Comparison of ENCODE assay signal across 1 mouse cellular context in genomic region chr14:31206472-31206981, GRCm38 (mm10).
TF ChIP-seq lines count a peak whose summit lies in the region.

No protein-coding gene starts in this region.

TF ChIP-seq in CH12.LX, 34 proteins besides CTCF, POLR2A, EP300 and RAD21:
- TF ChIP-seq MAFK (IDR thresholded peaks at IDR 0.05; ENCODE audit: insufficient replicate concordance, low read length) (no peak), GABPA (IDR thresholded peaks at IDR 0.05; ENCODE audit: insufficient replicate concordance, low read depth, low read length) (no peak), MXI1 (IDR thresholded peaks at IDR 0.05; ENCODE audit: low read depth, low read length) (peak; percentile 44; the same call in 1 of the 2 replicates), ZMIZ1 (IDR thresholded peaks at IDR 0.05; ENCODE audit: low read depth, low read length) (peak; percentile 64; the same call in 1 of the 2 replicates), NELFE (IDR thresholded peaks at IDR 0.05; ENCODE audit: low read depth, low read length) (peak; percentile 81), CHD2 (IDR thresholded peaks at IDR 0.05; ENCODE audit: low read length) (no peak), RCOR1 (conservative IDR thresholded peaks at IDR 0.05; ENCODE audit: low read depth, low read length) (no peak), POLR2AphosphoS2 (IDR thresholded peaks at IDR 0.05; ENCODE audit: low read depth, low read length) (no peak; the same call in 1 of the 2 replicates), NRF1 (IDR thresholded peaks at IDR 0.05; ENCODE audit: low read depth, low read length) (peak; percentile 92), USF2 (conservative IDR thresholded peaks at IDR 0.05; ENCODE audit: low read depth, low read length) (no peak), TCF12 (IDR thresholded peaks at IDR 0.05; ENCODE audit: low read depth, low read length) (peak; percentile 82), MEF2A (IDR thresholded peaks at IDR 0.05; ENCODE audit: borderline replicate concordance, low read depth, low read length) (no peak), BHLHE40 (IDR thresholded peaks at IDR 0.05; ENCODE audit: low read depth, low read length) (0 out of 2 replicates have a peak, but pooled peaks have one; percentile 7)
TF ChIP-seq in CH12.LX: peak in this region for 6.
